Mouse (Mus musculus): ENCODE results near the gene Etfrf1.

Gene Etfrf1

GRCm38 (mm10) chr6:145226296-145226695 is 15.4 kb downstream of the Etfrf1 start:
- no peak for DNase-seq (ENCODE audit: low spot score)

- no peak for DNase-seq (ENCODE audit: low spot score)
These were observed 23.5 kb downstream of the Etfrf1 start for GRCm38 (mm10) chr6:145234391-145234790.

GRCm38 (mm10) chr6:145235367-145235766 is 24.4 kb downstream of the Etfrf1 start:
- DNase-seq (ENCODE audit: low spot score) = no peak

- DNase-seq (ENCODE audit: low spot score) = no peak
These were observed 26.2 kb downstream of the Etfrf1 start for GRCm38 (mm10) chr6:145237148-145237547.

DNA sequence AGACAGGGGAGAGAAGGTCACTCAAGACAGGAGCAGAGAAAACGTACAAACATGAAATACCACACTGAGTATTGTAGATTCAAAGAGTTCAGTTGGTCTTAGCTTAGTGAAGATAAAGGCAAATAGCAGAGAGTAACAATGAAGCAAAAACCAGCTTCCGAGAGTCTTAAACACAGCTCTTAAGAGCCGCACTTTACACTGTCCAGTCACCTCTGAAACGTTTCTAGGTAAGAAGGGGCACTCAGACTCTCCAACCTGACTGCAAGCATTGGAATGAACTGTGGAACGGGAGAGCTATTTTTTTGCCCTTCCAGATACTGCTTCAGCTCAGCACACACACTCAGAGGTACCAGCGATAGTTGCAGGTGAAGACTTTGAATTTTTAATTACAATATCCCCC is 29.4 kb downstream of the Etfrf1 start:
- no peak for DNase-seq (ENCODE audit: low spot score)

DNA sequence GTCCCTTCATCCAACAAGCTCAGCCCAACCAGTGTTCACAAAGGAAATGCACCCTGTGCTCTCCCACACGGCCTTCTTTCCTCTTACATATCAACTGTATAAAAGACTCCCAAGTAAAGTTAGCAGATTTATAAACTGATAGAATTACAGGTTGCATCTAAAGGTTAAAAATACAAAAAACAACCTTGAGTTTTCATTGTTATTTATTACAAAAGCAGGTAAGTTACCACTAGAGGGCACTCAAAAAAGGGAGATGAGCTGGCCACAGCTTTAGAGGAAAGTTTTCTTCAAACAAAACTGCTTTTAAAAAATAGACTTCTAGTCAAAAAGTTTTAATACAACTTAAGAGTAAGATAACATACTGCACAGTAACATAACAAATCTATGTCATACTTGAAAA is 31.6 kb downstream of the Etfrf1 start:
- peak; percentile 74 for DNase-seq (ENCODE audit: low spot score)

DNA sequence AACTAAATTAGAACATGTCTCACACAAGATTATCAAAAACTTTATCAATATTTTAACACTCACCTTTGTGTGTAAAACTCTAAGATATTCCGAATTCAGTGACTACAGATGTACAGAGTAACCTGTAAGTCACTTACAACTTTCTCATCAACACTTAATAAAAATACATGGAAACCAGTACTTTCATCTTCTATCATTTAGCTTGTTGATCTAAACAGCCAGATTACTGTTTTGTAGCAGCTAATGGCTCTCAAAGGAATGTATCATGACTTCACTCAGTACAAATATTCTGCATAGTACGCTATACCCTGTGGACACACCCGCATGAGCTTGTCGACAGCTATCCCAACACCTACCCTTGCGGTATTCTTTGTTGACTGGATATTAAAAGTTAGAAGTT is 35.9 kb downstream of the Etfrf1 start:
- no peak for DNase-seq (ENCODE audit: low spot score)

- DNase-seq (ENCODE audit: low spot score) = no peak
These were observed 37.0 kb downstream of the Etfrf1 start for GRCm38 (mm10) chr6:145247886-145248285.

- DNase-seq (ENCODE audit: low spot score) = peak; percentile 58
These were observed 38.6 kb downstream of the Etfrf1 start for GRCm38 (mm10) chr6:145249291-145250184.

DNA sequence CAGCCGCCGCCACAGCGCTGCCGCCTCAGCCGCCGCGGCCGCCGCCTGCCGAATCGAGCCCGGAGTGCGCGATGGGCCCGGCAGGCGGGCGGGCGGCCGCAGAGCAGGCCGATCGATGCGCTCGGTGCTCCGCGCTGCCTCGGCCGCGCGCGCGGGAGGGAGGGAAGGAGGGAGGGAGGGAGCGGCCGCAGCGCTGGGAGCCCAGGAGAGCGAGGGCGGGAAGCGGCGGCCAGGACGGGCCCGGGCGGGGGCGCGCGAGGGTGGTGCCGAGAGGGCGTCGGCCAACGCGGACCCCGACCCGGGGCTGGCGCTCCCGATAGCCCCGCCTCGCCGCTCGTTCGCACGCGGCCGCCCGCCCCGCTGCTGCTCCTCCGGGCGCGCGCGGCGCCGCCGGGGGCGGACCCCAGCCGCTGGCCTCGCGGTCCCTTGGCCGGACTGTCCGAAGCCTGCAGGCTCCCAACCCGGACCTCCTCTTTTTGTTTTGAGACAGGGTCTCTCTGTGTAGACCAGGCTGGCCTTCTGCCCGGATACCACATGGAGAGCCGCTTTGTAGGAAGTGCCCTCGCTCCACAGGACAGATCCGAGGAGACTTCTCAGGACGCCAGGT is 39.4 kb downstream of the Etfrf1 start, which contains the start of gene Kras:
TSS of gene Kras (minus strand) at position 55 of the 607 bp plus-strand sequence.
- DNase-seq (ENCODE audit: low spot score) = peak; percentile 96

DNA sequence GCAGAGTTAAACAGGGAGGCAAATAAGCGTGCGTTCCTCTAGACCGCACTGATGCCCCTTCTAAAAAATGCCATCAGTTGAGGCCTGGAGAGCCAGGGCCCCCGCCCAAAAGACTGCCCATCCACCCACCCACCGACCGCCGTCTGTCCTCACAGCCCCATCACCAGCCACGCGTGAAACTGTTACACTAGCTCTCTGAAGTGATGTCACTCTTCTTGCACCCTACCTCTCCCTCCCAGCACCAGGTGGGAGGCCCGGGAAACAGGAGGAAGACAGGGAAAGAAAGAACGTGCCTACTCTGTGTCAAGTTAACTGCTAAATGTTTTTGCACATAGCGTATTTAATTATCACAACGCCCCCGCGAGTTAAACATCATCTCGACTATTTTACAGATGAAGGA is 39.9 kb downstream of the Etfrf1 start:
- DNase-seq (ENCODE audit: low spot score) = no peak

GRCm38 (mm10) chr6:145255952-145256700 is 45.2 kb downstream of the Etfrf1 start:
- no peak for DNase-seq (ENCODE audit: low spot score)

DNA sequence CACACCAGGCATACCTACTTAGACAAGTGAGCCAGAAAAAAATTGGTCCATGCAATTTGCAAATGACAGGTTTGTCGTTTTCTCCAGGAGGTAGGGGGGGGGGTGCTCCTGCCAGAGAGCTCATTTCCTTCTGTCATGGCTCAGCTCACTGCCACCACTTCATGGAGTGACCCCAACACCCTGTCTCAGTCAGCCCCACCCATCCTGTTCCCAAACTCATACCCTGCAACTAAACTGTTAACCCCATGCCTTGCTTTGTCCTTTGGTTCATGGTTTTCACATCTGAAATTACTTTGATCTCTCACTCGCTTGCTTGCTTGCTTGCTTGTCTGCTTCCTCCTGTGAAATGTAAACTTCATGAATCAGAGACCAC is 45.8 kb downstream of the Etfrf1 start:
- no peak for DNase-seq (ENCODE audit: low spot score)

- DNase-seq (ENCODE audit: low spot score) = no peak
These were observed 51.4 kb downstream of the Etfrf1 start for GRCm38 (mm10) chr6:145262314-145262713.

All from retina, embryonic 14.5 days (tissue).